Mouse (Mus musculus) testis, adult 2 months (tissue): ENCODE measurements around the gene Tsks. TPM values are rescaled to one million over a fixed set of nuclear protein-coding genes. Genes with fewer than 3 reads are reported as not detected.

Experiments
- H3K27ac ChIP-seq: fragments of 200-500 bp; 2 replicates; pipeline ENCODE4 v1.5.1; 2012; ENCODE audit warnings: low read depth, low read length; ENCODE audit not compliant: control insufficient read depth, insufficient read depth
- H3K27me3 ChIP-seq: fragments of 200-500 bp; 2 replicates; pipeline ENCODE4 v1.6.1; 2012; ENCODE audit warnings: mild to moderate bottlenecking, low read length, moderate library complexity; ENCODE audit not compliant: control insufficient read depth, insufficient read depth
- H3K36me3 ChIP-seq: fragments of 200-500 bp; 2 replicates; pipeline ENCODE4 v1.6.1; 2012; ENCODE audit warnings: mild to moderate bottlenecking, low read length; ENCODE audit not compliant: control insufficient read depth, insufficient read depth
- H3K4me1 ChIP-seq: fragments of 200-500 bp; 2 replicates; pipeline ENCODE4 v1.6.1; 2012; ENCODE audit warnings: low read length; ENCODE audit not compliant: control insufficient read depth, insufficient read depth
- H3K4me3 ChIP-seq: fragments of 200-500 bp; 2 replicates; pipeline ENCODE4 v1.5.1; 2012; ENCODE audit warnings: low read depth, mild to moderate bottlenecking, low read length, moderate library complexity, mixed read lengths; ENCODE audit not compliant: control insufficient read depth
- CTCF ChIP-seq: fragments of 200-500 bp; IDR thresholded peaks from 2 replicates; pipeline ENCODE4 v1.5.1; 2012; ENCODE audit warnings: low read depth, mild to moderate bottlenecking, inconsistent platforms, low read length, moderate library complexity; ENCODE audit not compliant: control insufficient read depth, insufficient read depth, insufficient replicate concordance
- POLR2A ChIP-seq: fragments of 200-500 bp; IDR thresholded peaks from 2 replicates; pipeline ENCODE4 v1.6.1; 2012; ENCODE audit warnings: low read depth, mild to moderate bottlenecking, inconsistent platforms, low read length, moderate library complexity; ENCODE audit not compliant: control insufficient read depth
- polyA plus RNA-seq: library from polyadenylated mRNA; depleted of rRNA; stranded (reverse); fragments of >200 nt; gene quantifications from 2 replicates; pipeline ENCODE4 v1.2.3, GENCODE M21; 2012

The Tsks gene
- polyA plus RNA-seq, 1 experiment: 1,092 TPM

GRCm38 (mm10) chr7:44959281-44959680 is 16.3 kb downstream of the Tsks start:
- no peaks in the 10 kb centered on the region for H3K27me3 ChIP-seq
- H3K4me1 ChIP-seq: no peaks in the 10 kb centered on the region
- no peaks in the 10 kb centered on the region for H3K36me3 ChIP-seq
- H3K4me3 ChIP-seq: no peak overlapping the region
- H3K27ac ChIP-seq: no peak overlapping the region
- no peak for TF ChIP-seq CTCF
- TF ChIP-seq POLR2A: no peak

GRCm38 (mm10) chr7:44959874-44960511 is 17.0 kb downstream of the Tsks start:
- TF ChIP-seq CTCF (no peak), POLR2A (no peak)
- no peak overlapping the region for H3K27ac ChIP-seq
- H3K4me1 ChIP-seq: no peaks in the 10 kb centered on the region
- H3K4me3 ChIP-seq: no peak overlapping the region
- no peaks in the 10 kb centered on the region for H3K27me3 ChIP-seq
- H3K36me3 ChIP-seq: no peaks in the 10 kb centered on the region

DNA sequence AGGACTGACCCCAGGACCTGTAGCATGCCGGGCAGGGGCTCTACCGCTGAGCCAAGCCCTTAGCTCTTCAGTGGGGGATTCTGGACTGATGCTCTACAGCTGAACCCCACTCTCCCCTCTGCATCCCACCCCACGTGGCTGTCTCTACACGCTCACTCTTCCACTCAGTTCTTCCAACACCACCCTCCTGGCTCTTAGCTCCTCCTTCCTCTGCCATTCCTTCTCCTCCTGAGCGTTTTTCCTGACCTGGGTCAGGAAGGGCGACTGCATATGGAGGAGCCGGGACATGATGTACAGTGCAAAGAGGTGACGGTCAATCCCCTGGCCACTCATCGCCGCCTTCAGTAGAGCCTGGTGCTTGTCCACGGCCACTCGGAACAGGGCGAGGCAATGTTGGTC is 17.5 kb downstream of the Tsks start:
- H3K4me1 ChIP-seq: no peaks in the 10 kb centered on the region
- H3K27ac ChIP-seq: no peak overlapping the region
- H3K27me3 ChIP-seq: no peaks in the 10 kb centered on the region
- no peak overlapping the region for H3K4me3 ChIP-seq
- no peaks in the 10 kb centered on the region for H3K36me3 ChIP-seq
- TF ChIP-seq POLR2A (no peak), CTCF (no peak)

GRCm38 (mm10) chr7:44962337-44962736 is 19.3 kb downstream of the Tsks start:
- no peaks in the 10 kb centered on the region for H3K27me3 ChIP-seq
- TF ChIP-seq CTCF (no peak), POLR2A (no peak)
- no peak overlapping the region for H3K27ac ChIP-seq
- no peak overlapping the region for H3K4me3 ChIP-seq
- H3K4me1 ChIP-seq: no peaks in the 10 kb centered on the region
- no peaks in the 10 kb centered on the region; the same call in 1 of the 2 replicates for H3K36me3 ChIP-seq

DNA sequence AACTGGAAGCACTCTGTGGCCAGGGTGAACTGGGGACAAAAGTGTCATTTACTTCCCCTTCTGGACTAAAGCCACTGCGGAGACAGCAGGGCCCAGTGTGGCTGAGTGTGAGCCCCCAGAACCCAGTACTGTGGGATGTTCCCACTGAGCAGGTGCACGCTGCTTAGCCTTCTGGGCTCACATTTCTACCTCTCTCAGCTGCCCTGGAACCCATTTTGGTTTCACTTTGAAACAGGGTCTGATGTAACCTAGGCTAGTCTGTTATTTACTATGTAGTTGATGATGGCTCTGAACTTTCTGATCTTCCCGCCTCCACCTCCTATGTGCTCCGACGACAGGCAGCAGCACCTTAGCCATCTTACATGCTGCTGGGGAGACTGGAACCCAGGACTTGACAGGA is 19.8 kb downstream of the Tsks start:
- H3K27me3 ChIP-seq: no peaks in the 10 kb centered on the region
- H3K36me3 ChIP-seq: no peaks in the 10 kb centered on the region; the same call in 1 of the 2 replicates
- no peak overlapping the region for H3K27ac ChIP-seq
- H3K4me1 ChIP-seq: no peaks in the 10 kb centered on the region
- TF ChIP-seq CTCF (no peak), POLR2A (no peak)
- H3K4me3 ChIP-seq: no peak overlapping the region

DNA sequence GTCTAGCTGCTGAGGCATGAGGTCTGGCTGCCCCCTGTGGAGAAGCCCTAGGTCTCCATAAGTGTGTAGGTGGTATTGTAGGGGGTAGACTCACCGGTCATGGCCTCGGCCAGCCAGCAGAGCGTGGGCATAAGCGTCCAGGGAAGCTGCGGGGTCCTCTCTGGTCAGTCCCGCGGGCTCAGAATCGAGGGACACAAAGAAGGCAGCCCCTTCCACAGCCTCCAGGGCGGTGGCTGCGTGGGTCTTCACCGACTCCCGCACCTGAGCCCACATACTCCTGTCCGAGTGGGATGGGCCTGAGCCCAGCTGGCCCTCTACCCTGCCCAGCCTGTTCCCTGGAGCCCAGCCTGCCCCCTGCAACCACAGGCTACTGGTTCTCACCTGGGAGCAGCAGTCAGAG is 22.0 kb downstream of the Tsks start:
- H3K27me3 ChIP-seq: no peaks in the 10 kb centered on the region
- no peaks in the 10 kb centered on the region; the same call in 1 of the 2 replicates for H3K36me3 ChIP-seq
- H3K4me3 ChIP-seq: no peak overlapping the region
- H3K27ac ChIP-seq: no peak overlapping the region
- TF ChIP-seq POLR2A (no peak), CTCF (no peak)
- no peaks in the 10 kb centered on the region; the same call in 1 of the 2 replicates for H3K4me1 ChIP-seq

- H3K27me3 ChIP-seq: no peaks in the 10 kb centered on the region
- TF ChIP-seq POLR2A: no peak
- no peak for TF ChIP-seq CTCF
- no peak overlapping the region for H3K4me3 ChIP-seq
- H3K36me3 ChIP-seq: no peaks in the 10 kb centered on the region; the same call in 1 of the 2 replicates
- peaks cover 9% of the 10 kb centered on the region for H3K4me1 ChIP-seq
- no peak overlapping the region for H3K27ac ChIP-seq
Measured at GRCm38 (mm10) chr7:44965975-44966374, 23.0 kb downstream of the Tsks start.

DNA sequence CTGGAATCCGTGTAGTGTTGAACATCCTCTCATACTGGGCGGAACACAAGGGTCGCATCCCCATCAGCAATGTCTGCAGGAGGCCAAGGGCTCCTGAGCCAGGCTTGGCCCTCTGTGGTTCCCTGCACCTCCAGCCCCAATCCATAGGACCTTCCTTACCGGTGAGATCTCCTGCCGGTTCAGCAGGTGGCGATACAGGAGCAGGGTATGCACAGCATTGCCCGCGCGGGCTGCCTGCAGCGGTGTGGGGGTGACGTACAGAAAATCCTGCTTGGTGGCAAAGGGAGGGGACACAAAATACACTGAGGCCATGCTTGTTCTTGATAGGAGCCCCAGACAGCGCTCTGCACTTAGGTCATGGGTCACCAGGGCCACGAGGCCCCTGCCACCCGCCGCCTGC is 23.6 kb downstream of the Tsks start:
- no peaks in the 10 kb centered on the region; the same call in 1 of the 2 replicates for H3K36me3 ChIP-seq
- H3K4me3 ChIP-seq: no peak overlapping the region
- TF ChIP-seq POLR2A: no peak
- TF ChIP-seq CTCF: no peak
- no peaks in the 10 kb centered on the region for H3K27me3 ChIP-seq
- H3K27ac ChIP-seq: no peak overlapping the region
- peaks cover 14% of the 10 kb centered on the region for H3K4me1 ChIP-seq
